Mouse (Mus musculus): ENCODE measurements around the gene 2010300C02Rik. TPM values are rescaled to one million over a fixed set of nuclear protein-coding genes. Genes with fewer than 3 reads are reported as not detected.

The 2010300C02Rik gene
- total RNA-seq (2015; ENCODE audit: low replicate concordance) (not detected in 2 replicates), total RNA-seq (2017; ENCODE audit: low replicate concordance) (not detected in 2 replicates)

- ATAC-seq (replicated peaks; ENCODE audit: low FRiP score, poor library complexity, severe bottlenecking): no peak
Measured at GRCm38 (mm10) chr1:37719761-37720640, at the start of gene 2010300C02Rik. 2010300C02Rik (minus strand) TSS chr1:37720085.

DNA sequence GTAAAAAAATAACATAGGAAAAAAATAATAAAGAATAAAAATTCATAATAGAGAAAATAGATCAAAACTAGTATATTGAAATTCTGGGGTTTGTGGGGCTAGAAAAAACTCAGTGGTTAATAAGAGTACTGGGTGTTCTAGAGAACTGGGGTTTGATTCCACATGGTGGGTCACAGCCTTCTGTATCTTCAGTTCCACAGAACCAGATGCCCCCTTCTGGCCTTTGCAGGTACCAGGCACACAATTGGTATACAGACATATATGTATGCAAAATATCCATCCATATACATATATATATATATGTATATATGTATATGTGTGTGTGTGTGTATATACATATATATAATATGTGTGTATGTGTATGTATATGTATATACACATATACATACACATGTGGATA, 39.5 kb upstream of the 2010300C02Rik start:
- no peak for ATAC-seq (replicated peaks; ENCODE audit: low FRiP score, poor library complexity, severe bottlenecking)

DNA sequence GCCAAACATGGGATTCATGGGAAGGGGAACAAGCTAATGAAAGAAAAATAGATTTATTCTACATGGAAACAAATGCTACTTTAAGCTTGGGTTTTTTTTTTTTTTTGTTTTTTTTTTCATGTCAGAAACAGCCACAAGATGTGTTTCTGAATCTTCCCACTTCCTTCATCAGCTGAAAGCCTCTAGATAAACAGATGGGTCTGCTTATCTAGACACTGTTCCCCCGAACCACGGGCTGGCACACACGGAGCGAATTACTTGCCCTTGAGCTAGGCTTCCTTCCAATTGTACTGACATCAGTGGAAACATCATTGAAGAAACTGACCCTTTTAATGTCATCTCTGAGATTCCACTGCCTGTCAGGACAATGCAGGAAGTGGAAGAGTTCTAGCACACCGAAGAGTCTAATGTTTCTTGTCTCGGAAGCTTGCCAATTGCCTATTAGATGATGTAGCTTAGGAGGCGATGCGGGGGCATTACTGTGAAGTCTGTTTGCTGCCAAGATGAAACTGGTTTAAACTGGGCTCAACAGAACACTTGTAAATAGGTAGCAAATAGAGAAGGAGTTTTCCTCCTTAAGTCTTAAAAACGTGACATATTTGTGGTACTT, 24.9 kb upstream of the 2010300C02Rik start:
- no peak for ATAC-seq (replicated peaks; ENCODE audit: low FRiP score, poor library complexity, severe bottlenecking)

- ATAC-seq (replicated peaks; ENCODE audit: low FRiP score, poor library complexity, severe bottlenecking): no peak
Measured at GRCm38 (mm10) chr1:37742602-37743270, 22.9 kb upstream of the 2010300C02Rik start.

DNA sequence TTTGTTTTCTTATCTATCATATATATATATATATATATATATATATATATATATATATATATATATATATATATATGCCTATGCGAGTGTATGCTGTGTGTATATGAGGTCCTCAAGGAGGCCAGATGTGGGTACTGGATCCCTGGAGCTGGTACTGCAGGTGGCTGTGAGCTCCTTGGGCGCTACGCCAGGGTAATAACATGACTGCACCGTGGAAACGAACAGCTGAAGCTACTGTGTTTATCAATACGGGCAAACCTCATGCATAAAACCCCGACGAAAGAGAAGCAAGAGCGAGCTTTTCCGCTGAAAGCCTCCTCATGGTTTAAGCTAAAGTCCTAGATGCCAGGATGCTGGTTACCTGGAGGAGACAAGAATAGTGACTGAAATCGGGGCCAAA, 22.2 kb upstream of the 2010300C02Rik start:
- no peak for ATAC-seq (replicated peaks; ENCODE audit: low FRiP score, poor library complexity, severe bottlenecking)

- ATAC-seq (replicated peaks; ENCODE audit: low FRiP score, poor library complexity, severe bottlenecking): no peak
Measured at GRCm38 (mm10) chr1:37740161-37740802, 20.4 kb upstream of the 2010300C02Rik start.

DNA sequence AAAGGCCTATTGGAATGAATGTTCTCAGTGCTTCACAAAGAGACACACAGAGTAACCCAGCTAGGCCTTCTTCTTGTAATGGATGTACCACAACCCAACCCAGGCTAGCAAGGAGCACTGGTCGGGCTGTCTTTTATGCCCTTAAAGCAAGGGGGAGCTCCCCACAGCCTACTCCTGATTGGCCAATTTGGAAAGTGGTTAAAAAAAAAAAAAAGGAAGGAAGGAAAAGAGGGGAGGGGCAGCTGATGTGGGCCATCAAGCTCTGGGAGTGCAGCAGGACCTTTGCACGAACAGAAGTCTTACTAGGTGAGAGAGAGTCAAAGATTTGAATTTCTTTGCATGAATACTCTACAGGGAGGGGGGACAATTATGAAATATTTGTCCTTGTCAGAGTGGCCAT, 19.0 kb upstream of the 2010300C02Rik start:
- ATAC-seq (replicated peaks; ENCODE audit: low FRiP score, poor library complexity, severe bottlenecking): no peak

GRCm38 (mm10) chr1:37737045-37737444, 17.2 kb upstream of the 2010300C02Rik start:
- ATAC-seq (replicated peaks; ENCODE audit: low FRiP score, poor library complexity, severe bottlenecking): no peak

GRCm38 (mm10) chr1:37735932-37736331, 16.0 kb upstream of the 2010300C02Rik start:
- no peak for ATAC-seq (replicated peaks; ENCODE audit: low FRiP score, poor library complexity, severe bottlenecking)

DNA sequence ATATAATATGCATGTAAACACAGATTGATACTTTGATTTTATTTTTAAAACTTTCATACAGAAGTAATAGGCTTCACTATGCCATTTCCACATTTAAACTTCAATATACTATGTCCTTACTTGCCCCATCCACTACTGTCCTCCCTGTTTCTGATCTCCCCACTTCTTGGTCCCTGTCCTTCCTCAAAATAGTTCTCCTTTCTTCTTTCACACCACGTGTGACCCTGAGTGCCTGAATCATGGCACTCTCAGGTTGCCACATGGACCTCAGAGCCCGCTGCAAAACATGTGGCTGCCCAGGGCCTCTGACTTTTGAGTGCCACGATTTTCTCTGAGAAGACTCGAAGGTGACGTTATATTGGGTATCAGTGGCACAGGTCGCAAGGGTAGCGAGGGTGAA, 15.0 kb upstream of the 2010300C02Rik start:
- no peak for ATAC-seq (replicated peaks; ENCODE audit: low FRiP score, poor library complexity, severe bottlenecking)

DNA sequence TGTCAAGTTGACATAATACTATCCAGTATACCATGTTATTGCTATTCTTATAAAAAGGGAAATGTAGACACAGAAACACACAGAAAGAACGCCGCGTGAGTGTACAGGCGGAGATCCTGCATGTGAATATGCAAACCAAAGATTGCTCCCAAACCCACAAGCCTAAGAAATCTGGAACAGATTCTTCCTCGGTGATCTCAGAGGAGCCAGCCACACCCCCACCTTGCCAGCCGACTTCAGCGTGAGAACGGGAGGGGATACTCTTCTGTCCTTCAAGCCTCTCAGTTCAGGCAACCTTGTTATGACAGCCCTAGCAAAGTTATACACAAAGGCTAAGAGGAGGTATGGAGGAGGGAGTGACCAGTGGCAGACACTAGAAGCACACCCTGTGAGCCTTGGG, 9.5 kb upstream of the 2010300C02Rik start:
- ATAC-seq (replicated peaks; ENCODE audit: low FRiP score, poor library complexity, severe bottlenecking): no peak

GRCm38 (mm10) chr1:37728053-37728452, 8.2 kb upstream of the 2010300C02Rik start:
- no peak for ATAC-seq (replicated peaks; ENCODE audit: low FRiP score, poor library complexity, severe bottlenecking)

GRCm38 (mm10) chr1:37727186-37727585, 7.3 kb upstream of the 2010300C02Rik start:
- no peak for ATAC-seq (replicated peaks; ENCODE audit: low FRiP score, poor library complexity, severe bottlenecking)

GRCm38 (mm10) chr1:37726426-37726825, 6.5 kb upstream of the 2010300C02Rik start:
- no peak for ATAC-seq (replicated peaks; ENCODE audit: low FRiP score, poor library complexity, severe bottlenecking)

GRCm38 (mm10) chr1:37725880-37726279, 6.0 kb upstream of the 2010300C02Rik start:
- ATAC-seq (replicated peaks; ENCODE audit: low FRiP score, poor library complexity, severe bottlenecking): no peak

GRCm38 (mm10) chr1:37721092-37721491, 1.2 kb upstream of the 2010300C02Rik start:
- no peak for ATAC-seq (replicated peaks; ENCODE audit: low FRiP score, poor library complexity, severe bottlenecking)

- no peak for ATAC-seq (replicated peaks; ENCODE audit: low FRiP score, poor library complexity, severe bottlenecking)
Measured at GRCm38 (mm10) chr1:37719030-37719723, 708 bp downstream of the 2010300C02Rik start.

DNA sequence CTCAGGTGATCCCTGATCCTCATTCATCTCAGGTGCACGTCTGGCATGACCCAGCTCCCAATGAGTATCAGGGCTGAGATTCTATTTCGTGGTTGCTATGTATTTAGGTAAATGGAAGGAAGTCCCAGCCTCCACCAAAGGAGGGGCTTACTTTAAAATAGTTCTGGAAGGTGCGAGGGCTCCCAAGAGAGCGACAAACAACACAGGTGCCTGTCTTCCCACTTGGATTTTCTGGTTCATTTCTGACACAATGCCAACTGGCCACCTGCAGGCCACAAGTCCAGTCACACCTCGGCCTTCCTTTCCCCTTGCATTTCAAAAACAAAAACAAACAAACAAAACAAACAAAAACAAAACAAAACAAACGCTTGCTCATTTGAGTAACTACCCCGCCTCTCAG, 1.4 kb downstream of the 2010300C02Rik start:
- no peak for ATAC-seq (replicated peaks; ENCODE audit: low FRiP score, poor library complexity, severe bottlenecking)

DNA sequence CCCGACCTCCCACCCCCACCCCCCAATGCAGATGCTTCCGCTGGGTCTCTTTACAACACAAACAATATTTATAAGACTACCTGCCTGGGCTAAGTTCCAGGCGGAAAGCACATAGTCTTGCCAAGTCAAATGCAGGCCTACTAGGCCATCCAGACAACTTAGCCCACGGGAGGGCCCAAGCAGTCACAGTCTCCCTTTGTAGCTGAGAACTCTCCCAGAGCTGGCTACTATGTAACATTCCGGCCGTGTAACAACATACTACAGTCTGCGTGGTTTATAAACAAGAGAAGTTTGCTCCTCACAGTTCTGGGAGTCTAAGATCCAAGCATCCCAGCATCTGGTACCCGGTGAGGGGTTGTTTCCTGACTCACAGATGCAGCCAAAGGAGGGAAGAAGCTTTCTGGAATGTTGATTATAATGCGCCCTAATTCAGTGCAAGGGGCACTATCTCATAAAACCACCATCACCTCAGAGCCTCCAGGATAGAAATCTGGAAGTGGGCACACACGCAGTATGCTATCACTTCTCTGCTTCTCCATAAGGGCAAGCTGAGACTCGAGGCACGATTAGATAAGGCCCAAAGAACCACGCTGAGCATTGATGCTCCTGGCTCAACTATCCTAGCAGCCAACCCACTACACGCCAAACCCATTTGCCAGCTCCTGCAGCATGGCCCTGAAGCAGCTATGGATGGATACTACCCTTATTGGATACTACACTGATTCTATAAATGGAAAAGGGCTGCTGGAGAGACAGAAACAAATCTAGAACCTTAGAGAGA, 2.3 kb downstream of the 2010300C02Rik start:
- no peak for ATAC-seq (replicated peaks; ENCODE audit: low FRiP score, poor library complexity, severe bottlenecking)
